Mouse (Mus musculus) liver, embryonic 16.5 days (tissue): ENCODE measurements around the gene Tlx1. TPM values are rescaled to one million over a fixed set of nuclear protein-coding genes. Genes with fewer than 3 reads are reported as not detected.

Experiments
- ATAC-seq: fragments of 200-750 bp; cut with Nextera tagmentation; 2 replicates; pipeline ENCODE4 v1.8.0; 2017; ENCODE audit warnings: low read depth, mild to moderate bottlenecking, moderate number of reproducible peaks, moderate library complexity
- H3K27ac ChIP-seq: fragments of 300-500 bp; sonication (generic); 2 replicates; pipeline ENCODE4 v1.5.1; 2014; ENCODE audit warnings: mild to moderate bottlenecking, low read length
- H3K27me3 ChIP-seq: fragments of 300-500 bp; sonication (generic); 2 replicates; pipeline ENCODE4 v1.6.1; 2014; ENCODE audit warnings: low read depth, low read length, mixed read lengths; ENCODE audit not compliant: control insufficient read depth, insufficient read depth
- H3K36me3 ChIP-seq: fragments of 300-500 bp; sonication (generic); 2 replicates; pipeline ENCODE4 v1.6.1; 2014; ENCODE audit warnings: mild to moderate bottlenecking; ENCODE audit not compliant: control insufficient read depth, insufficient read depth
- H3K4me1 ChIP-seq: fragments of 300-500 bp; sonication (generic); 2 replicates; pipeline ENCODE4 v1.6.1; 2014; ENCODE audit warnings: low read depth, low read length, mixed read lengths; ENCODE audit not compliant: control insufficient read depth
- H3K4me2 ChIP-seq: fragments of 300-500 bp; sonication (generic); 2 replicates; pipeline ENCODE4 v1.6.1; 2014; ENCODE audit warnings: low read depth, low read length, mixed read lengths
- H3K4me3 ChIP-seq: fragments of 300-500 bp; sonication (generic); 2 replicates; pipeline ENCODE4 v1.5.1; 2014; ENCODE audit warnings: low read depth, mild to moderate bottlenecking, low read length
- H3K9ac ChIP-seq: fragments of 300-500 bp; sonication (generic); 2 replicates; pipeline ENCODE4 v1.6.1; 2014; ENCODE audit warnings: low read depth, low read length
- H3K9me3 ChIP-seq: fragments of 300-500 bp; sonication (generic); replicated peaks from 2 replicates; pipeline ENCODE4 v1.6.1; 2016; ENCODE audit warnings: low read length; ENCODE audit not compliant: control insufficient read depth
- WGBS: fragments of 180-500 bp; shearing (Covaris S2); extraction: QIAGEN DNeasy Blood & Tissue Kit; methylation state at CpG from one replicate; pipeline ENCODE4 v1.1.7; 2014; ENCODE audit not compliant: insufficient replicate concordance; 5-methylcytosine and 5-hydroxymethylcytosine counted together
- polyA plus RNA-seq: library from polyadenylated mRNA; unstranded; fragments of >200 nt; fragmentation: Nextera tagmentation; extraction: Ambion mirVana; gene quantifications from 2 replicates; pipeline ENCODE4 v1.2.1, GENCODE M21; 2015

Gene Tlx1
- 0.07 TPM in 1 of 2 replicates, not detected in the other for polyA plus RNA-seq

DNA sequence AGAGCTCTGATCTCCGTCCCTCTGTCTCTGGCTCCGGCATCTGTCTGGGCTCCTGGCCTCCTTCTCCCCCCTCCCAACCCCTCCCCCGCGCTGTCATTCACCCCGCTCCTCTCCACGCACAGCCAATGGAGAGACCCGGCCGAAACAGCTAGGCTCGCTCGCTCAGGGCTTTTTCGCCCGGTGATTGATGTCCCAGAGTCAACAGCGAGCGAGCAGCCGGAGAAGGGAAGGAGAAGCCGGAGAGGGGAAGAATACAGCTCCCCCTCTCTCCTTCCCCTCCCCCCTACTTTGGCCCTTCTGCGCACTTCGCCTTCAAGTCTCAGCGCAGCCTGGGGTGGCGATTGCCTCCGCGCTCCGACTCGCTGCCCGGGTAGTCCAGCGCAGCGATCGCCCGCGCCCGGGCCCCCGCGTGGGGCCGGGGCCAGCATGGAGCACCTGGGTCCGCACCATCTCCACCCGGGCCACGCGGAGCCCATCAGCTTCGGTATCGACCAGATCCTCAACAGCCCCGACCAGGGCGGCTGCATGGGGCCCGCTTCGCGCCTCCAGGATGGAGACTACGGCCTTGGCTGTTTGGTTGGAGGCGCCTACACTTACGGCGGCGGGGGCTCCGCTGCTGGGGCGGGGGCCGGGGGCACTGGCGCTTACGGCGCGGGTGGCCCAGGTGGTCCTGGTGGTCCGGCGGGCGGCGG is at the start of gene Tlx1:
Tlx1 (plus strand) TSS at position 191 of the 692 bp plus-strand sequence.
- ATAC-seq = no peak
- Histone ChIP-seq H3K4me1 (no peaks in the 10 kb centered on the region), H3K9ac (no peak within 1 kb of the TSS), H3K4me3 (no peak within 1 kb of the TSS), H3K36me3 (no peaks in the 10 kb centered on the region), H3K4me2 (no peak within 1 kb of the TSS), H3K27me3 (peaks cover 98% of the 10 kb centered on the region), H3K9me3 (no peaks in the 10 kb centered on the region), H3K27ac (no peak within 1 kb of the TSS)
- 1% methylated on average over 55 of the region's 61 CpGs for WGBS

- ATAC-seq = no peak
- WGBS = 4% methylated on average over 1 of the region's 1 CpGs
- Histone ChIP-seq H3K36me3 (no peaks in the 10 kb centered on the region), H3K27ac (no peak overlapping the region), H3K27me3 (peaks cover 17% of the 10 kb centered on the region), H3K4me2 (no peak overlapping the region), H3K4me1 (no peaks in the 10 kb centered on the region), H3K9me3 (no peaks in the 10 kb centered on the region), H3K4me3 (no peak overlapping the region), H3K9ac (no peak overlapping the region)
Observed at GRCm38 (mm10) chr19:45105591-45105990, 44.9 kb upstream of the Tlx1 start.

DNA sequence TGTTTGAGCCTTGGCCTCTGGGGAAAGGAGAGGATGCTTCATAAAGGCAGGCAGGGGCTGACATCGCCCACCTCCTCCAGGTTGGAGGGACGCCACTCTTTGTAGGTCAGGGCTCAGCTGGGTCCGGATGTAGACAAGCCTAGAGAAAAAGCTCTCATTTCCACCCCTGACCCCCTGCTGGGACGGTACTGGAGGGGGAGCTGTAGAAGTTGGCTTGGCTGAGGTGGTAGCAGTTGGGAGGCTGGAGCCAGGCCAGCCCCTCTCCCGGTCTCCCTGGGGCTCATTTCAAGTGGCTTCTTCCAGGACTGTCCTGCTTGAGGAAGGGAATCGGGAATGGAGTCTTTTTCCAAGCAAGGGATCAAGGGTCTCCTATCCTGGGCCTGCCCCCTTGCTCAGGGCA is 43.8 kb upstream of the Tlx1 start:
- no peak overlapping the region for H3K4me2 ChIP-seq
- H3K27me3 ChIP-seq = peaks cover 17% of the 10 kb centered on the region
- H3K27ac ChIP-seq = no peak overlapping the region
- no peaks in the 10 kb centered on the region for H3K36me3 ChIP-seq
- no peaks in the 10 kb centered on the region for H3K4me1 ChIP-seq
- no peak overlapping the region for H3K9ac ChIP-seq
- no peak overlapping the region for H3K4me3 ChIP-seq
- 43% methylated on average over 6 of the region's 6 CpGs for WGBS
- no peaks in the 10 kb centered on the region for H3K9me3 ChIP-seq
- no peak for ATAC-seq

DNA sequence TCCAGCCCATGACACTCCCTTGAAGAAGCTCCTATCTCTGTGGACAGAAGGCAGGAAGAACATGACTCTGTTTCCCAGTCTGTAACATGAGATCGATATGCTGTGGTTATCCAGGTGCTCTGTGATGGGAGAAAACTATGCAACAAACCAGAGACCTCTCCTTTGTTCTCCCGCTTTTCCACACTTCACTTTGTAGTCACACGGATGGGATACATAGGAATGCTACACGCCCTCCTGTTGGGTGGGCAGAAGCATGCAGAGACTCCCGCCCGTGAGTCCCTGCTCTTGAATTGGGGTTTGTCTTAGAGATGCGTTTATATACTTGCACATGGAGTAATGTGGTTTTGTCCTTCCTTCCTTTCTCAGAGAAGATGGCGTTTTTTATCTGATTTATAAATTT is 39.8 kb upstream of the Tlx1 start:
- Histone ChIP-seq H3K4me3 (no peak overlapping the region), H3K27ac (no peak overlapping the region), H3K9ac (no peak overlapping the region), H3K4me2 (no peak overlapping the region), H3K36me3 (no peaks in the 10 kb centered on the region), H3K27me3 (no peaks in the 10 kb centered on the region), H3K4me1 (peaks cover 4% of the 10 kb centered on the region), H3K9me3 (no peaks in the 10 kb centered on the region)
- ATAC-seq = no peak
- WGBS = 37% methylated on average over 8 of the region's 8 CpGs

DNA sequence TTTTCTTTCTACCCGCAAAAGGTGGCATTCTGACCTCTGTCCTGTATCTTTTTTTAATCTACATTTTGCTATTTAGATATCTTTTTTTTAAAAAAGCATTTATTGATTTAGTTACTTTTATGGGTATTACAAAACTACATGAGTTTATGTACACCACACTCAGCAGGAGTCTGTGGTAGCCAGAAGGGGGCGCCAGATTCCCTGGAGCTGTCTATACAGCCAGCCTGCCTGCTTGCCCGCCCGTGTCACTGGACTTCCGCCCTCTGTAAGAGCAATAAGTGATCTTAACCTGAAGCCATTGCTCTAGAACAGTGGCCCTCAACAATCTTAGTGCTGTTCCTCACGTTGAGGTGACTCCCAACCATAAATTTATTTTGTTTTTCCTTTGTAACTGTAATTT is 38.0 kb upstream of the Tlx1 start:
- 66% methylated on average over 6 of the region's 6 CpGs for WGBS
- no peak overlapping the region for H3K4me3 ChIP-seq
- H3K4me1 ChIP-seq = peaks cover 4% of the 10 kb centered on the region
- H3K9ac ChIP-seq = no peak overlapping the region
- H3K27me3 ChIP-seq = no peaks in the 10 kb centered on the region
- no peaks in the 10 kb centered on the region for H3K9me3 ChIP-seq
- H3K27ac ChIP-seq = no peak overlapping the region
- no peak for ATAC-seq
- H3K36me3 ChIP-seq = no peaks in the 10 kb centered on the region
- no peak overlapping the region for H3K4me2 ChIP-seq

GRCm38 (mm10) chr19:45113791-45114460 is 36.6 kb upstream of the Tlx1 start:
- Histone ChIP-seq H3K4me3 (no peak overlapping the region), H3K9me3 (no peaks in the 10 kb centered on the region), H3K27ac (peak overlapping the region; percentile 42), H3K9ac (peak overlapping the region; percentile 31), H3K27me3 (no peaks in the 10 kb centered on the region), H3K4me2 (no peak overlapping the region), H3K36me3 (no peaks in the 10 kb centered on the region), H3K4me1 (peaks cover 4% of the 10 kb centered on the region)
- 15% methylated on average over 18 of the region's 18 CpGs for WGBS
- peak; percentile 83 for ATAC-seq

DNA sequence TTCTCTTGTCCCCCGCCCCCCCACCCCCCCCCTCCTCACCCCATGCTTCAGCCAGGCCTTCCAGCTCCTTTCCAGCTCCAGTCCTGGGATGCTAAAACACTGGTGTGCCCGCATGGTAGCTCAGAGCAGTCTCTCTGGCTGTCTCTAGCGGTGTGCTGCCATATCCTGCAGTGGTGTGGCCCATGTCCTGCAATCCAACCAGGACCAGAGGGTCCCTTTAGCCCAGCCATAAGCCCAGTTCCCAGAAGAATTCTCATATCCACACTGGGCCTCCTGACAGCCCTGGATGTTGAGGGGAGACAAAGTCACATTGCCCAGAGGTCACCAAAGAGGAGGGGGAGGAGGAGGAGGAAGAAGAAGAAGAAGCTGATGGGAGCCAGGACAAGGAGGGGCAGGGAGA is 35.7 kb upstream of the Tlx1 start:
- peaks cover 4% of the 10 kb centered on the region for H3K4me1 ChIP-seq
- no peak overlapping the region for H3K4me3 ChIP-seq
- no peak overlapping the region for H3K4me2 ChIP-seq
- no peaks in the 10 kb centered on the region for H3K27me3 ChIP-seq
- no peak overlapping the region for H3K9ac ChIP-seq
- no peak for ATAC-seq
- WGBS = 48% methylated on average over 3 of the region's 3 CpGs
- H3K36me3 ChIP-seq = no peaks in the 10 kb centered on the region
- no peaks in the 10 kb centered on the region for H3K9me3 ChIP-seq
- no peak overlapping the region for H3K27ac ChIP-seq

DNA sequence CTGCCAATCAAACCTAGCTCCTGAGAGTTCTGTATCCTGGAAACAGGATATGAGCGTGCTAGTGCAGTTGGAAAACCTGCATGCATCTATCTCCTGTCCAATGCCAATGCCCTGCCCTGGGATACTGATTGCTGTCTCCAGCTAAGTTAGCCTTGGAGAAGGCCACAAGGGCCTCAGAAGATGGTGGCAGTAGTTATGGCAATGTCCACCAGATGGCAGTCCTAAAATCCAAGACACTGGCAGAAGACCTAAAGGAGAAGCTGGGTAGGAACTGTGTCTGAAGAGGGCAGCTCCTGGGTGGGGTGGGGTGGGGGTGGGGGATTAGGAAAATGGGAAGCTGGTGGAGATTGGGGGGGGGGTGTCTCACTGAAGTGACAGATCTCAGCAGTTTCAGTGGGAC is 33.7 kb upstream of the Tlx1 start:
- no peak overlapping the region for H3K4me3 ChIP-seq
- no peak overlapping the region for H3K4me2 ChIP-seq
- peaks cover 4% of the 10 kb centered on the region for H3K4me1 ChIP-seq
- no peak for ATAC-seq
- H3K36me3 ChIP-seq = no peaks in the 10 kb centered on the region
- no peaks in the 10 kb centered on the region for H3K9me3 ChIP-seq
- H3K27me3 ChIP-seq = no peaks in the 10 kb centered on the region
- H3K27ac ChIP-seq = no peak overlapping the region
- H3K9ac ChIP-seq = no peak overlapping the region
- 19% methylated on average over 1 of the region's 1 CpGs for WGBS

DNA sequence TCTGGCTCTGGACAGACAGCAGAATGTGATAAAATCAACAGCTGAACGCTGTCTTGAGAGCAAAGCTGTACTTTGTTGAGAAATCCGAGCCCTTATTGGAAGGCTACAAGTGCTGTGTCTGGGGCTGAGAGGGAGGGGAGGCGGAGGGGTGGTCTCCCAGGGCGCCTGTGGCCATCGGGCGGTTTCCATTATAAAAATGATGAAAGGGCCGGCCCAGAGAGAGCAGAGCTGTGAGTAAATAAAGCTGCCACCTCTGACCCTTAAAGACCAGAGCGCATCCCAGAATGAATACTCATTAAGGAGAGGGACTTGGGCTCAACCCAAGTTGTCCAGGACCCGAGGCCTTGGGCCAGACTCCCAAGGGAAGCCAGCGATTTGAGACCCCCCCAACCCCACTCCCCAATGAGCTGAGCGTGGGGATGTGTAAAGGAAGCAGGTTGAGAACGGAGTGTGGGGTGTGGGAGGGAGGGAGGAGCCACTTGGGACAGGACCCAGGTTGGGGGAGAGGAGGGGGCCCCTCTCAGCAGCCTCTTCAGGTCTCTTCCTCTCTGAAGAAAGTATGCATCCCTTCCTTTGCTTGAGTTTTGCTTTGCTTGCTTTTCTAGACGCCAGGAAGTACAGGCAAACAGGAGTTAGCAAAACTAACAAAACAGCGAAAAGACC is 18.4 kb upstream of the Tlx1 start:
- no peak overlapping the region for H3K9ac ChIP-seq
- no peak overlapping the region for H3K4me3 ChIP-seq
- no peak overlapping the region for H3K4me2 ChIP-seq
- H3K9me3 ChIP-seq = no peaks in the 10 kb centered on the region
- 33% methylated on average over 14 of the region's 14 CpGs for WGBS
- H3K27ac ChIP-seq = no peak overlapping the region
- H3K4me1 ChIP-seq = no peaks in the 10 kb centered on the region
- ATAC-seq = no peak
- no peaks in the 10 kb centered on the region for H3K36me3 ChIP-seq
- peaks cover 7% of the 10 kb centered on the region for H3K27me3 ChIP-seq
